Mouse (Mus musculus) kidney, postnatal 0 days (tissue): ENCODE measurements around the gene Rpap1. TPM values are rescaled to one million over a fixed set of nuclear protein-coding genes. Genes with fewer than 3 reads are reported as not detected.

ENCODE experiments used
- ATAC-seq: fragments of 200-750 bp; cut with Nextera tagmentation; replicated peaks from 2 replicates; pipeline ENCODE4 v1.8.0; 2017; ENCODE audit warnings: low read depth, moderate number of reproducible peaks, moderate TSS enrichment, moderate library complexity; ENCODE audit not compliant: low FRiP score
- DNase-seq: peaks from one replicate; pipeline ENCODE4 v3.0.0-alpha.2; 2016; ENCODE audit warnings: low spot score
- H3K27ac ChIP-seq: fragments of 300-500 bp; sonication (generic); 2 replicates; pipeline ENCODE4 v1.5.1; 2014; ENCODE audit warnings: mild to moderate bottlenecking
- H3K27me3 ChIP-seq: fragments of 300-500 bp; sonication (generic); 2 replicates; pipeline ENCODE4 v1.6.1; 2014; ENCODE audit warnings: low read length, mixed read lengths; ENCODE audit not compliant: insufficient read depth
- H3K36me3 ChIP-seq: fragments of 300-500 bp; sonication (generic); 2 replicates; pipeline ENCODE4 v1.6.1; 2014; ENCODE audit warnings: low read length, mixed read lengths; ENCODE audit not compliant: insufficient read depth
- H3K4me1 ChIP-seq: fragments of 300-500 bp; sonication (generic); replicated peaks from 2 replicates; pipeline ENCODE4 v1.6.1; 2014; ENCODE audit warnings: antibody characterized with exemption, low read length, mixed read lengths; ENCODE audit not compliant: insufficient read depth
- H3K4me2 ChIP-seq: fragments of 300-500 bp; sonication (generic); 2 replicates; pipeline ENCODE4 v1.6.1; 2014; ENCODE audit warnings: mild to moderate bottlenecking, low read length, moderate library complexity, mixed read lengths
- H3K4me3 ChIP-seq: fragments of 300-500 bp; sonication (generic); replicated peaks from 2 replicates; pipeline ENCODE4 v1.5.1; 2014; ENCODE audit warnings: low read depth, low read length
- H3K9ac ChIP-seq: fragments of 300-500 bp; sonication (generic); 2 replicates; pipeline ENCODE4 v1.6.1; 2014; ENCODE audit warnings: low read depth, low read length
- H3K9me3 ChIP-seq: fragments of 300-500 bp; sonication (generic); replicated peaks from 2 replicates; pipeline ENCODE4 v1.6.1; 2016; ENCODE audit warnings: low read length, inconsistent platforms, mixed read lengths
- CTCF ChIP-seq: IDR thresholded peaks from 2 replicates; pipeline ENCODE4 v1.5.1; 2016; ENCODE audit warnings: antibody characterized with exemption, low read depth, mild to moderate bottlenecking, moderate library complexity
- WGBS: fragments of 180-500 bp; shearing (Covaris S2); extraction: QIAGEN DNeasy Blood & Tissue Kit; methylation state at CpG from one replicate; pipeline ENCODE4 v1.1.7; 2014; 5-methylcytosine and 5-hydroxymethylcytosine counted together
- polyA plus RNA-seq: library from polyadenylated mRNA; unstranded; fragments of >200 nt; fragmentation: Nextera tagmentation; extraction: Ambion mirVana; gene quantifications from 2 replicates; pipeline ENCODE4 v1.2.1, GENCODE M21; 2015

The Rpap1 gene
- 15.7 and 19.0 TPM in 2 replicates for polyA plus RNA-seq

DNA sequence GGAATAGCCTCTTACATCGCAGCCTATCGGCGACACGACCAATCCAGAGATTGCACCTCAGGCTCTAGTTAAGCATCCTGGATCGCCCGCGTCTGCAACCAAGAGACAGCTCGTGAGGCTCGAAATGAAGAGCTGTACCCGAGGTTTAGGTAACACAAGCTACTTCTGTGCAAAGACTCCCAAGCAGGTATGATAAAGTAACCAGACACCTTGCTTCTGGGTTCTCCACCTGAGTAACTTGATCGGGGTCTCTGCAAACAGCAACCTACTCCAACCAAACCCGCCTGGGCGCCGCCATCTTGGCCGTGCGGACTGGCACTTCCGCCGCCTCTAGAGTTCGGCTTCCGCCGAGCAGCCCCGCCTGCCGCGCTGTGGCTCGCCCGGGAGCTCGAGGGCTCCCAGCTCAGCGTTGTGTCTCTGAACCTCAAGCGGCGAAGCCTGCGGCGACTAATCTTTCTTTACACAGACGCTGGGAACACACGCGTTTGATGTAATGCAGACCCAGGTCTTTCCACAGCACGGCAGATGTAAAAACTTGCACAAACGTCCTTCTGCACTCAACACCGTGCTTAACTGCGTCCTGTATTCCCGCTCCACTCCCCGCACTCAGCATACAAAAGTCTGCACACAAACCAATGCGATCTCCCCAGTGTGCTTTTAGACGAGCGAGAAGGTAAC is at the start of gene Rpap1:
TSS of gene Rpap1 (minus strand) at position 332 of the 678 bp plus-strand sequence.
- Histone ChIP-seq H3K4me1 (0 out of 2 replicates have a peak, but pooled peaks cover 4% of the 10 kb centered on the region), H3K9me3 (no peaks in the 10 kb centered on the region), H3K4me3 (peak within 1 kb of the TSS; percentile 63), H3K4me2 (peak within 1 kb of the TSS; percentile 80), H3K27me3 (no peaks in the 10 kb centered on the region), H3K27ac (peak within 1 kb of the TSS; percentile 74), H3K9ac (peak within 1 kb of the TSS; percentile 53), H3K36me3 (peaks cover 8% of the 10 kb centered on the region; the same call in 1 of the 2 replicates)
- DNase-seq (peak; percentile 91), ATAC-seq (peak; percentile 92)
- under 1% methylated on average over 44 of the region's 44 CpGs for WGBS
- peak; percentile 6; the same call in 1 of the 2 replicates for TF ChIP-seq CTCF

DNA sequence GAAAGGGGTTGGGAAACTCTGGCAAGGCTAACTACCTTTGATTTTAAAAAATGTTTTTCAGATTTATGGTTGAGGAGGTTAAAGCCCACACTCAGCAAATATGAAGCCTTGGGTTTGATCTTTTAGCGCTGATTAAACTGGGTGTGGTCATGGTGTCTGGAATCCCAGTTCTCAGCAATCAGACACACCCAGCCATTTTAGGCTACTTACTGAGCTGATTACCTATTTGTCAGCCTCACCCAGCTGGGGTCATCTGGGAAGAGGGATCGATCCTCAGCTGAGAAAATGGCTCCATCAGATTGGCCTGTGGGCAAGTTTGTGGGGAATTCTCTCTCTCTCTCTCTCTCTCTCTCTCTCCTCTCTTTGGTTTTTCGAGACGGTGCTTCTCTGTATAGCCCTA is 46.9 kb upstream of the Rpap1 start:
- H3K9ac ChIP-seq = no peak overlapping the region
- no peaks in the 10 kb centered on the region for H3K9me3 ChIP-seq
- ATAC-seq (no peak), DNase-seq (no peak)
- no peak for TF ChIP-seq CTCF
- H3K4me3 ChIP-seq = no peak overlapping the region
- WGBS = 88% methylated on average over 4 of the region's 4 CpGs
- H3K27me3 ChIP-seq = no peaks in the 10 kb centered on the region
- H3K36me3 ChIP-seq = no peaks in the 10 kb centered on the region
- no peaks in the 10 kb centered on the region for H3K4me1 ChIP-seq
- H3K4me2 ChIP-seq = no peak overlapping the region
- no peak overlapping the region for H3K27ac ChIP-seq

DNA sequence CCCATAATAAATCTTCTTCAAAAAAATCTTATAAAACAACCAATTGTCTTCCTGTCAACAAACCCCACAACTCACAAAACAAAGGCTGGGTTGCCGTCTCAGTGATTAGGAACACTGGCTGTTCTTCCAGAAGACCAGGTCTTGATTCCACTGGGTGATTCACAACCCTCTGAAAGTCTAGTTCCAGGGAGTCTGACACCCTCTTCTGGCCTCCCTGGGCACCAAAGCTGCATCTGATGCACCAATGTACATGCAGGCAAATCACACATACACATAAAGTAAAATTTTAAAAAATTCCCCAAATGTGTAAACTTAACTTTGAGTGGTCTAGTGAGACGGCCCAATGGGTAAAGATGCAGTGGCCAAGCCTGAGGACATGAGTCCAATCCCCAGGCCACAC is 43.2 kb upstream of the Rpap1 start:
- Histone ChIP-seq H3K9me3 (no peaks in the 10 kb centered on the region), H3K27ac (no peak overlapping the region), H3K27me3 (no peaks in the 10 kb centered on the region), H3K4me1 (no peaks in the 10 kb centered on the region), H3K36me3 (no peaks in the 10 kb centered on the region), H3K4me2 (no peak overlapping the region), H3K4me3 (no peak overlapping the region), H3K9ac (no peak overlapping the region)
- DNase-seq (no peak), ATAC-seq (no peak)
- 55% methylated on average over 2 of the region's 2 CpGs for WGBS
- TF ChIP-seq CTCF = peak; percentile 34; the same call in 1 of the 2 replicates

DNA sequence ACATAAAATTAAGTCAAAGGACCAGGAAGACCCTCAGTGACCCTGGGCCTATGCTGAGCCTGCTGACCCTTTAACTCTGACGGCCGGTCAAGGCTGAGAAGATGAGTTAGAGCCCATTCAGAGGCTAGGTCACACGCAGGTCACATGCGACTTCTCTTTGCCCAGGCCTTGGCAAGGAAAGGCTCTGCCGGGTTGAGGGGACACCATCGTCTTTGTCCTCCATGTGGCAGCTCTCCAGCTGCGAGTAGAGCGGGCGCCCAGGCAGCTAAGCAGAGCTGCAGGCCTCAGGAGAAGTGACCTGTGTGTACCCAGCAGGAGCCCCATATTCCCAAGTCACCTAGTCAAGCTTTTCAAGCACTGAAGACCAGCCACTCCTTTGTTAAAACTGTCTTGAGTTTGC is 33.8 kb upstream of the Rpap1 start:
- TF ChIP-seq CTCF = no peak
- Histone ChIP-seq H3K27ac (no peak overlapping the region), H3K9ac (no peak overlapping the region), H3K4me1 (no peaks in the 10 kb centered on the region), H3K36me3 (peaks cover 6% of the 10 kb centered on the region; the same call in 1 of the 2 replicates), H3K4me3 (no peak overlapping the region), H3K4me2 (no peak overlapping the region), H3K9me3 (no peaks in the 10 kb centered on the region), H3K27me3 (no peaks in the 10 kb centered on the region)
- 79% methylated on average over 9 of the region's 9 CpGs for WGBS
- DNase-seq = no peak
- no peak for ATAC-seq

DNA sequence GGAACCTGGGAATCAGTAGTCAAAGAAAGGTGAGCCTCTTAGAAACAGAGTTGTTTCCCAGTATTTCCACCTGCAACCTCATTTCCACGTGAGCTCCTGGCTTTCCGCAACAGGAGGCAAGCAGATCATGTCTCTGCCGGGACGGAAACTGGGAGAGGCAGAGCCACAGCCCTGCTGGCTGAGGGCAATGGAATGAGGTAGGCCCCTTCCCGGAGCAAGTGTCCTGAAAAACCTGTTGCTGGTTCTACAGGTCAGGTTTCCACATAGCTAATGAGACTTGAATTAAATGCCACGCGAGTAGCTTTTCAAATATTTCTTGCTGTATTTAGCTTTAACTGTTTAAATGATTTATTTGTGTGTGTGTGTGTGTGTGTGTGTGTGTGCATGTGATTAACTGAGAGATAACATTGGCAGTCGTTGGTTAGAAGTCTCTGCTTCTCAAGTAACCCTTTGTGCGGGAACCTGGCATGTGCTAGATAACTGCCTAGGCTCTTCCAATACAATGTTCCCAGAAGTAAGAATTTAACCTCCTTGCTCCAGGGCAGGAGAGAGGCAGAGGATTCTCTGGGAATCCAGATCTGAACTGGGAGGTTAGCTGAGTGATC is 31.4 kb upstream of the Rpap1 start:
- Histone ChIP-seq H3K27ac (peak overlapping the region; percentile 36; the same call in 1 of the 2 replicates), H3K27me3 (no peaks in the 10 kb centered on the region), H3K4me3 (no peak overlapping the region), H3K9me3 (no peaks in the 10 kb centered on the region), H3K4me1 (no peaks in the 10 kb centered on the region), H3K9ac (no peak overlapping the region), H3K36me3 (peaks cover 6% of the 10 kb centered on the region; the same call in 1 of the 2 replicates), H3K4me2 (no peak overlapping the region)
- DNase-seq = no peak
- TF ChIP-seq CTCF = no peak
- 31% methylated on average over 9 of the region's 9 CpGs for WGBS
- no peak for ATAC-seq

DNA sequence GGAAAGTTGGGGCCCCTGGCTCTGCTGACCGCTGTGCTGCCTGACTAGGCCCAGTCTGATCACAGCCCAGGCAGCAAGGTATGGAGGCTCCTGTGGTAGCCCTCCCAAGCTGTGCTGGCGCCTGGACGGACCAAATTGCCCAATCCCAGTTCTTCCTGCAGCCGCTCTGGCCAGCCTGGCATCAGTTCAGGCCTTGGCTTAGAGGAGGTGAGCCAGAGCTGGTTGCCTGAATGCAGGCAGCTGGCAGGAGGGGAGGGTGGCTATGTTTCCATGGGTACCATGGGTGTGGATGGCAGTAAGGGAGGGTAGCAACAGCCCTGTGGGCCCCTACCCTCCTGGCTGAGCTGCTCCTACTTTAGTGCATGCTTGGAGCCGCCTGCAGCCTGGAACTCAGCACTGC is 29.7 kb upstream of the Rpap1 start:
- Histone ChIP-seq H3K4me3 (no peak overlapping the region), H3K27ac (no peak overlapping the region), H3K4me1 (no peaks in the 10 kb centered on the region), H3K36me3 (peaks cover 6% of the 10 kb centered on the region; the same call in 1 of the 2 replicates), H3K9ac (no peak overlapping the region), H3K4me2 (no peak overlapping the region), H3K27me3 (no peaks in the 10 kb centered on the region), H3K9me3 (no peaks in the 10 kb centered on the region)
- ATAC-seq (no peak; the same call in 1 of the 2 replicates), DNase-seq (no peak)
- TF ChIP-seq CTCF = no peak
- 86% methylated on average over 5 of the region's 5 CpGs for WGBS
